Mouse (Mus musculus) MEL (cell line): ENCODE data around the gene Stx6. TPM values are rescaled to one million over a fixed set of nuclear protein-coding genes. Genes with fewer than 3 reads are reported as not detected.

Experiments
- DNase-seq: peaks from one replicate; pipeline ENCODE4 v3.0.0; 2011; ENCODE audit warnings: low read depth, low spot score
- H3K27ac ChIP-seq: 2 replicates; pipeline ENCODE4 v1.5.1; 2012; ENCODE audit warnings: low read depth, mild to moderate bottlenecking, control low read depth, low read length, moderate library complexity; ENCODE audit not compliant: control insufficient read depth
- H3K27me3 ChIP-seq, 2 experiments: fragments of 150-350 bp in 1 of 2; sonication (generic) in 1 of 2; 2 replicates each; pipeline ENCODE4 v1.6.1; 2012; ENCODE audit warnings: low read length in 2 of 2, mild to moderate bottlenecking in 2 of 2, improper control_type of control experiment in 1 of 2, moderate library complexity in 1 of 2; ENCODE audit not compliant: insufficient read depth in 2 of 2, control insufficient read depth in 1 of 2
- H3K36me3 ChIP-seq, 2 experiments: 2 replicates each; pipeline ENCODE4 v1.6.1; 2012 to 2014; ENCODE audit warnings: low read length in 2 of 2, improper control_type of control experiment in 1 of 2, inconsistent platforms in 1 of 2, mild to moderate bottlenecking in 1 of 2; ENCODE audit not compliant: insufficient read depth in 2 of 2, control insufficient read depth in 1 of 2
- H3K4me1 ChIP-seq, 2 experiments: fragments of 150-350 bp in 1 of 2; sonication (generic) in 1 of 2; 2 replicates each; pipeline ENCODE4 v1.6.1; 2012; ENCODE audit warnings: low read length in 2 of 2, improper control_type of control experiment in 1 of 2, mild to moderate bottlenecking in 1 of 2; ENCODE audit not compliant: insufficient read depth in 2 of 2, control insufficient read depth in 1 of 2
- H3K4me3 ChIP-seq, 2 experiments: fragments of 150-350 bp in 1 of 2; sonication (generic) in 1 of 2; 2 replicates each; pipeline ENCODE4 v1.5.1; 2012; ENCODE audit warnings: low read depth in 2 of 2, low read length in 2 of 2, mild to moderate bottlenecking in 2 of 2, moderate library complexity in 2 of 2, control low read depth in 1 of 2, improper control_type of control experiment in 1 of 2; ENCODE audit not compliant: control insufficient read depth in 1 of 2, insufficient read depth in 1 of 2
- H3K79me2 ChIP-seq: 2 replicates; pipeline ENCODE4 v1.6.1; 2012; ENCODE audit warnings: mild to moderate bottlenecking, low read length, moderate library complexity; ENCODE audit not compliant: control insufficient read depth, poor library complexity, insufficient read depth
- H3K9ac ChIP-seq: 2 replicates; pipeline ENCODE4 v1.6.1; 2012; ENCODE audit warnings: low read depth, mild to moderate bottlenecking, control low read depth, low read length, moderate library complexity; ENCODE audit not compliant: control insufficient read depth, poor library complexity, severe bottlenecking
- H3K9me3 ChIP-seq: fragments of 150-350 bp; sonication (generic); replicated peaks from 2 replicates; pipeline ENCODE4 v1.6.1; 2012; ENCODE audit warnings: mild to moderate bottlenecking, low read length, improper control_type of control experiment, moderate library complexity; ENCODE audit not compliant: insufficient read depth
- BHLHE40 ChIP-seq: IDR thresholded peaks from 2 replicates; pipeline ENCODE4 v1.6.1; 2012; ENCODE audit warnings: low read depth, mild to moderate bottlenecking, inconsistent platforms, low read length, improper control_type of control experiment, borderline replicate concordance
- CTCF ChIP-seq, 3 experiments: IDR thresholded peaks in 2 of 3; conservative IDR thresholded peaks in 1 of 3; 2 replicates each; pipeline ENCODE4 v1.5.1; 2011 to 2012; ENCODE audit warnings: low read length in 3 of 3, low read depth in 2 of 3, mild to moderate bottlenecking in 2 of 3, improper control_type of control experiment in 1 of 3, inconsistent platforms in 1 of 3, mixed read lengths in 1 of 3, moderate library complexity in 1 of 3; ENCODE audit not compliant: control insufficient read depth in 1 of 3, insufficient read depth in 1 of 3, poor library complexity in 1 of 3, severe bottlenecking in 1 of 3
- E2F4 ChIP-seq: IDR thresholded peaks from 2 replicates; pipeline ENCODE4 v1.6.1; 2011; ENCODE audit warnings: low read depth, low read length, improper control_type of control experiment, borderline replicate concordance
- GATA1 ChIP-seq: IDR thresholded peaks from 2 replicates; pipeline ENCODE4 v1.6.1; 2011; ENCODE audit warnings: low read depth, low read length, improper control_type of control experiment
- HCFC1 ChIP-seq: IDR thresholded peaks from 2 replicates; pipeline ENCODE4 v1.6.1; 2012; ENCODE audit warnings: low read depth, mild to moderate bottlenecking, inconsistent platforms, low read length, improper control_type of control experiment, moderate library complexity
- JUND ChIP-seq: IDR thresholded peaks from 2 replicates; pipeline ENCODE4 v1.6.1; 2011; ENCODE audit warnings: low read depth, mild to moderate bottlenecking, improper control_type of control experiment, low read length
- KAT2A ChIP-seq: conservative IDR thresholded peaks from 2 replicates; pipeline ENCODE4 v1.6.1; 2012; ENCODE audit warnings: low read depth, low read length, improper control_type of control experiment, inconsistent platforms
- MAFK ChIP-seq: IDR thresholded peaks from 2 replicates; pipeline ENCODE4 v1.6.1; 2011; ENCODE audit warnings: low read depth, mild to moderate bottlenecking, low read length, improper control_type of control experiment, borderline replicate concordance
- MYC ChIP-seq: IDR thresholded peaks from 2 replicates; pipeline ENCODE4 v1.6.1; 2011; ENCODE audit warnings: low read depth, mild to moderate bottlenecking, low read length, improper control_type of control experiment, moderate library complexity
- NELFE ChIP-seq: IDR thresholded peaks from 2 replicates; pipeline ENCODE4 v1.6.1; 2011; ENCODE audit warnings: low read depth, low read length, improper control_type of control experiment
- NRF1 ChIP-seq: IDR thresholded peaks from 2 replicates; pipeline ENCODE4 v1.6.1; 2014; ENCODE audit warnings: low read depth, mild to moderate bottlenecking, inconsistent platforms, low read length, improper control_type of control experiment, moderate library complexity; ENCODE audit not compliant: poor library complexity, insufficient read depth, severe bottlenecking
- POLR2A ChIP-seq, 2 experiments: IDR thresholded peaks; 2 replicates each; pipeline ENCODE4 v1.6.1; 2011 to 2012; ENCODE audit warnings: low read length in 2 of 2, mild to moderate bottlenecking in 2 of 2, control low read depth in 1 of 2, improper control_type of control experiment in 1 of 2, low read depth in 1 of 2, moderate library complexity in 1 of 2; ENCODE audit not compliant: control insufficient read depth in 1 of 2, insufficient read depth in 1 of 2, poor library complexity in 1 of 2
- RAD21 ChIP-seq: IDR thresholded peaks from 2 replicates; pipeline ENCODE4 v1.6.1; 2011; ENCODE audit warnings: mild to moderate bottlenecking, low read depth, low read length, improper control_type of control experiment
- SIN3A ChIP-seq: IDR thresholded peaks from 2 replicates; pipeline ENCODE4 v1.6.1; 2012; ENCODE audit warnings: low read length, improper control_type of control experiment, inconsistent platforms
- SMC3 ChIP-seq: IDR thresholded peaks from 2 replicates; pipeline ENCODE4 v1.6.1; 2011; ENCODE audit warnings: low read depth, low read length, improper control_type of control experiment
- TCF12 ChIP-seq: IDR thresholded peaks from 2 replicates; pipeline ENCODE4 v1.6.1; 2014; ENCODE audit warnings: low read depth, mild to moderate bottlenecking, inconsistent platforms, low read length, improper control_type of control experiment, moderate library complexity
- USF1 ChIP-seq: IDR thresholded peaks from 2 replicates; pipeline ENCODE4 v1.6.1; 2014; ENCODE audit warnings: low read depth, mild to moderate bottlenecking, inconsistent platforms, low read length, improper control_type of control experiment, moderate library complexity
- ZC3H11A ChIP-seq: IDR thresholded peaks from 2 replicates; pipeline ENCODE4 v1.6.1; 2012; ENCODE audit warnings: low read depth, mild to moderate bottlenecking, inconsistent platforms, low read length, improper control_type of control experiment
- ZMIZ1 ChIP-seq: IDR thresholded peaks from 2 replicates; pipeline ENCODE4 v1.6.1; 2012; ENCODE audit warnings: low read depth, mild to moderate bottlenecking, inconsistent platforms, low read length, improper control_type of control experiment, moderate library complexity
- polyA plus RNA-seq, 2 experiments: library from polyadenylated mRNA; stranded (reverse) in 1 of 2; unstranded in 1 of 2; fragments of >175 nt in 1 of 2; fragments of >200 nt in 1 of 2; gene quantifications; 2 replicates each; pipeline versions ENCODE4 v1.2.1 to v1.2.4; 2012; ENCODE audit warnings: low replicate concordance in 2 of 2, low read depth in 1 of 2; ENCODE audit not compliant: insufficient read length in 2 of 2, insufficient read depth in 1 of 2, missing spikeins in 1 of 2
- total RNA-seq: library from RNA; depleted of rRNA; stranded (reverse); fragments of 300-350 nt; gene quantifications from 2 replicates; pipeline ENCODE4 v1.2.3, GENCODE M21; 2012

The Stx6 gene
- total and polyA plus RNA-seq, 3 experiments, result 18.1 to 38.4 TPM; not detected in 1

DNA sequence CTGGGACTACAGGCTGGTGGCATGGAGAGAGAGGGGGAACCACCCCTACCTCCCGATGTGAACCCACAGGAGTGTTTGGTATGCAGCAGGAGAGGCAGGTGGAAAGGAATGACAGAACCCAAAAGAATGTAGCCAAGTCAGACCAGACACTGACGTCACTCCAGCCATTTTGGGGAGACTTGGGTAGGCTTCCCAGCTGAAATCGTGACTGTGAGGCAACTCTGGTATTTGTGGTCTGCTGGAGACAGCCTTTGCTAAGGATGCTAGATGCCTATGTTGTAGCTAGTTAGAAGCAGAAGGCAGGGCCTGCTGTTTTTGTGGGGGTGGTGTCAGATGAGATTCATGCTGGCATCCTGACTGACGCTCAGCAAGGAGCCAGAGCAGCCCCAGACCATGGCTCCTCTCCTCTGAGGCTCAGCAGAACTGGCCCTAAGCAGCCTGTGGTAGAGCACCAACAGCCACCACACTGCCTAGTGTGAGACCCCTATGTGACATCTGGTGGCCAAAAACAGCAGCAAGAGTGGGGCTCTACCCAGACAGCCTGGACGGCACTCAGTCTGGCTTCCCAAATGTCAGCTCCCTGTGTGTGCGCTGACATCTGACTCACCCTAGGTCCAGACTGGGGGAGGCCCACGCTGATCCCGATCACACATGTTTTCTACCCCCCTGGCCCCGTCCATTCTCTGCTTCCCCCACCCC, 56.7 kb downstream of the Stx6 start:
- peaks cover 5 to 15% of the 10 kb centered on the region in 2 experiments; a peak in 3 of 4 replicates for H3K4me1 ChIP-seq
- no peaks in the 10 kb centered on the region for H3K27me3 ChIP-seq

DNA sequence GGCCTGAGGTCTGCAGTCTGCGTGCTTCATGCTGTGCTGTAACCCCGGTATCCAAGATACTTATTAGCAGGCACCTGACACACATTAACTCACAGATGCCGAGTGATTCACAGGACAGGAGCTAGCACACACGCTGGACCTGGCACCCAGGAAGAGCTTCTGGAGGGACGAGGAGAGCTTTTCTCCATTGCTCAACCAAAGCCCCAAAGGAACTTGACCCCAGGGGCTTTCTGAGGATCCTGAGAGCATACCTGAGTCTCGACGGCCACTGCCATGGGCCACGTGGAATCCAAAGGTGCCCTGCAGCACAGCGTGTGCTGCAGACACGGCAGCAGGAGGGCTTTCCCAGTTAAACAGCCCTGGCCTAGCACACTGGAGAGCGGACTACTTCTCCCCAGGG, 57.8 kb downstream of the Stx6 start:
- H3K79me2 ChIP-seq, result no peaks in the 10 kb centered on the region
- peaks cover 5 to 15% of the 10 kb centered on the region in 2 experiments; a peak in 3 of 4 replicates for H3K4me1 ChIP-seq
- TF ChIP-seq NELFE (no peak), KAT2A (no peak), RAD21 (no peak), TCF12 (no peak), SIN3A (no peak), SMC3 (no peak), GATA1 (no peak)
- TF ChIP-seq, all 39 proteins: peak for 0
- Histone ChIP-seq H3K4me3 (no peak overlapping the region), H3K9me3 (no peaks in the 10 kb centered on the region), H3K27ac (no peak overlapping the region), H3K36me3 (no peaks in the 10 kb centered on the region), H3K27me3 (no peaks in the 10 kb centered on the region), H3K9ac (no peak overlapping the region)
- no peak for DNase-seq

More for the DNA sequence above, 56.7 kb downstream of the Stx6 start:
- no peak overlapping the region for H3K9ac ChIP-seq
- TF ChIP-seq BHLHE40 (no peak), ZMIZ1 (no peak), RAD21 (peak; percentile 31), NRF1 (no peak), JUND (no peak), USF1 (no peak), KAT2A (no peak), POLR2A (IDR thresholded peaks at IDR 0.05; ENCODE audit: control insufficient read depth in 1 of 2, insufficient read depth in 1 of 2, low read depth in 1 of 2, low read length in 2 of 2, poor library complexity in 1 of 2) (no peak), MYC (no peak), ZC3H11A (peak; percentile 53), E2F4 (no peak), HCFC1 (no peak), SMC3 (peak; percentile 68), MAFK (no peak), CTCF (IDR thresholded peaks at IDR 0.05 in 2 of 3, conservative IDR thresholded peaks at IDR 0.05 in 1 of 3; ENCODE audit: control insufficient read depth in 1 of 3, insufficient read depth in 1 of 3, low read depth in 2 of 3, low read length in 3 of 3, poor library complexity in 1 of 3, severe bottlenecking in 1 of 3) (peak in 2 of 3 experiments; percentile 39 to 44; a peak in 4 of 6 replicates)
- no peak overlapping the region for H3K4me3 ChIP-seq
- H3K9me3 ChIP-seq, result no peaks in the 10 kb centered on the region
- no peaks in the 10 kb centered on the region for H3K79me2 ChIP-seq
- no peak for DNase-seq
- no peak overlapping the region for H3K27ac ChIP-seq
- no peaks in the 10 kb centered on the region for H3K36me3 ChIP-seq
